Mouse (Mus musculus) lung, embryonic 14.5 days (tissue): ENCODE measurements around the gene Pde4d. TPM values are rescaled to one million over a fixed set of nuclear protein-coding genes. Genes with fewer than 3 reads are reported as not detected.
A peak's percentile ranks its signal among the peaks of the same experiment; 100 is the strongest.

ENCODE experiments used
- ATAC-seq: fragments of 200-750 bp; cut with Nextera tagmentation; 2 replicates; pipeline ENCODE4 v1.8.0; 2017; ENCODE audit warnings: mild to moderate bottlenecking, moderate TSS enrichment, moderate library complexity; ENCODE audit not compliant: insufficient read depth
- DNase-seq: peaks from one replicate; pipeline ENCODE4 v3.0.0-alpha.2; 2015
- H3K27ac ChIP-seq: fragments of 300-500 bp; sonication (generic); 2 replicates; pipeline ENCODE4 v1.5.1; 2014; ENCODE audit warnings: low read depth, mild to moderate bottlenecking, moderate library complexity
- H3K27me3 ChIP-seq: fragments of 300-500 bp; sonication (generic); 2 replicates; pipeline ENCODE4 v1.6.1; 2014; ENCODE audit warnings: low read length, control low read depth; ENCODE audit not compliant: insufficient read depth
- H3K36me3 ChIP-seq: fragments of 300-500 bp; sonication (generic); 2 replicates; pipeline ENCODE4 v1.6.1; 2014; ENCODE audit warnings: control low read depth; ENCODE audit not compliant: insufficient read depth
- H3K4me1 ChIP-seq: fragments of 300-500 bp; sonication (generic); 2 replicates; pipeline ENCODE4 v1.6.1; 2014; ENCODE audit warnings: antibody characterized with exemption, control low read depth; ENCODE audit not compliant: insufficient read depth
- H3K4me2 ChIP-seq: fragments of 300-500 bp; sonication (generic); 2 replicates; pipeline ENCODE4 v1.6.1; 2014; ENCODE audit warnings: mild to moderate bottlenecking
- H3K4me3 ChIP-seq: fragments of 300-500 bp; sonication (generic); 2 replicates; pipeline ENCODE4 v1.5.1; 2014; ENCODE audit warnings: low read depth, low read length
- H3K9ac ChIP-seq: fragments of 300-500 bp; sonication (generic); 2 replicates; pipeline ENCODE4 v1.6.1; 2014
- H3K9me3 ChIP-seq: fragments of 300-500 bp; sonication (generic); 2 replicates; pipeline ENCODE4 v1.6.1; 2016; ENCODE audit warnings: low read depth, low read length, control low read depth
- CTCF ChIP-seq: IDR thresholded peaks from 2 replicates; pipeline ENCODE4 v1.5.1; 2016; ENCODE audit warnings: antibody characterized with exemption, low read depth
- WGBS: fragments of 180-500 bp; shearing (Covaris S2); extraction: QIAGEN DNeasy Blood & Tissue Kit; methylation state at CpG from one replicate; pipeline ENCODE4 v1.1.7; 2014; 5-methylcytosine and 5-hydroxymethylcytosine counted together
- polyA plus RNA-seq: library from polyadenylated mRNA; unstranded; fragments of >200 nt; fragmentation: Nextera tagmentation; extraction: Ambion mirVana; gene quantifications from 2 replicates; pipeline ENCODE4 v1.2.1, GENCODE M21; 2014

The Pde4d gene
- polyA plus RNA-seq, 1 experiment from 2014 or later: 16.2 TPM

- TF ChIP-seq CTCF: no peak
- WGBS: 86% methylated on average over 20 of the region's 20 CpGs
- Histone ChIP-seq H3K4me1 (no peaks in the 10 kb centered on the region), H3K27ac (no peak overlapping the region), H3K27me3 (no peaks in the 10 kb centered on the region), H3K36me3 (no peaks in the 10 kb centered on the region), H3K9ac (no peak overlapping the region), H3K9me3 (no peaks in the 10 kb centered on the region), H3K4me3 (no peak overlapping the region), H3K4me2 (no peak overlapping the region)
- DNase-seq (no peak), ATAC-seq (no peak)
These were observed 1119.1 kb downstream of the Pde4d start for GRCm38 (mm10) chr13:109568638-109569468.

GRCm38 (mm10) chr13:109569491-109569890 lies 1119.7 kb downstream of the Pde4d start:
- 69% methylated on average over 5 of the region's 5 CpGs for WGBS
- no peak for ATAC-seq
- no peaks in the 10 kb centered on the region for H3K36me3 ChIP-seq

GRCm38 (mm10) chr13:109576725-109577124 lies 1127.0 kb downstream of the Pde4d start:
- no peak for TF ChIP-seq CTCF
- DNase-seq: no peak
- Histone ChIP-seq H3K27me3 (no peaks in the 10 kb centered on the region), H3K4me3 (no peak overlapping the region), H3K27ac (no peak overlapping the region), H3K9me3 (no peaks in the 10 kb centered on the region), H3K36me3 (no peaks in the 10 kb centered on the region), H3K4me2 (no peak overlapping the region), H3K9ac (no peak overlapping the region), H3K4me1 (no peaks in the 10 kb centered on the region)
- WGBS: 77% methylated on average over 1 of the region's 1 CpGs
- no peak for ATAC-seq

More at GRCm38 (mm10) chr13:109569491-109569890, 1119.7 kb downstream of the Pde4d start:
- no peak for DNase-seq
- Histone ChIP-seq H3K9me3 (no peaks in the 10 kb centered on the region), H3K9ac (no peak overlapping the region), H3K27me3 (no peaks in the 10 kb centered on the region), H3K4me1 (no peaks in the 10 kb centered on the region), H3K4me2 (no peak overlapping the region), H3K27ac (no peak overlapping the region), H3K4me3 (no peak overlapping the region)
- TF ChIP-seq CTCF: no peak

- WGBS: 44% methylated on average over 5 of the region's 5 CpGs
- no peaks in the 10 kb centered on the region for H3K27me3 ChIP-seq
- H3K4me2 ChIP-seq: no peak overlapping the region
- no peaks in the 10 kb centered on the region for H3K9me3 ChIP-seq
- no peaks in the 10 kb centered on the region for H3K4me1 ChIP-seq
- DNase-seq (peak; percentile 70), ATAC-seq (peak; percentile 44; the same call in 1 of the 2 replicates)
- H3K9ac ChIP-seq: no peak overlapping the region
- H3K36me3 ChIP-seq: no peaks in the 10 kb centered on the region
- no peak overlapping the region for H3K27ac ChIP-seq
- no peak overlapping the region for H3K4me3 ChIP-seq
- no peak for TF ChIP-seq CTCF
These were observed 1127.7 kb downstream of the Pde4d start for GRCm38 (mm10) chr13:109577454-109577853.

GRCm38 (mm10) chr13:109577901-109578300 lies 1128.2 kb downstream of the Pde4d start:
- 65% methylated on average over 4 of the region's 4 CpGs for WGBS

GRCm38 (mm10) chr13:109581284-109582070 lies 1131.7 kb downstream of the Pde4d start:
- no peak for TF ChIP-seq CTCF
- H3K27ac ChIP-seq: no peak overlapping the region
- no peaks in the 10 kb centered on the region for H3K27me3 ChIP-seq
- no peak overlapping the region for H3K9ac ChIP-seq
- H3K36me3 ChIP-seq: no peaks in the 10 kb centered on the region
- no peak overlapping the region for H3K4me3 ChIP-seq
- WGBS: 74% methylated on average over 16 of the region's 16 CpGs
- no peaks in the 10 kb centered on the region for H3K9me3 ChIP-seq
- no peak overlapping the region for H3K4me2 ChIP-seq
- ATAC-seq: no peak
- DNase-seq: no peak
- H3K4me1 ChIP-seq: no peaks in the 10 kb centered on the region

More at GRCm38 (mm10) chr13:109577901-109578300, 1128.2 kb downstream of the Pde4d start:
- DNase-seq (no peak), ATAC-seq (no peak)
- H3K27me3 ChIP-seq: no peaks in the 10 kb centered on the region
- H3K9me3 ChIP-seq: no peaks in the 10 kb centered on the region
- H3K9ac ChIP-seq: no peak overlapping the region
- H3K4me3 ChIP-seq: no peak overlapping the region
- no peaks in the 10 kb centered on the region for H3K36me3 ChIP-seq
- no peaks in the 10 kb centered on the region for H3K4me1 ChIP-seq
- H3K4me2 ChIP-seq: no peak overlapping the region
- H3K27ac ChIP-seq: no peak overlapping the region
- no peak for TF ChIP-seq CTCF

- Histone ChIP-seq H3K9ac (no peak overlapping the region), H3K4me2 (no peak overlapping the region), H3K4me1 (no peaks in the 10 kb centered on the region), H3K36me3 (no peaks in the 10 kb centered on the region), H3K27ac (no peak overlapping the region), H3K9me3 (no peaks in the 10 kb centered on the region), H3K27me3 (no peaks in the 10 kb centered on the region), H3K4me3 (no peak overlapping the region)
- 71% methylated on average over 4 of the region's 4 CpGs for WGBS
- no peak for TF ChIP-seq CTCF
- ATAC-seq (no peak), DNase-seq (no peak)
These were observed 1140.3 kb downstream of the Pde4d start for GRCm38 (mm10) chr13:109590048-109590447.
